Mouse (Mus musculus): ENCODE results near the gene Aplp2. TPM values are rescaled to one million over a fixed set of nuclear protein-coding genes. Genes with fewer than 3 reads are reported as not detected.

The Aplp2 gene
- total RNA-seq, 2 experiments from 2014 or later, result 117 to 209 TPM

DNA sequence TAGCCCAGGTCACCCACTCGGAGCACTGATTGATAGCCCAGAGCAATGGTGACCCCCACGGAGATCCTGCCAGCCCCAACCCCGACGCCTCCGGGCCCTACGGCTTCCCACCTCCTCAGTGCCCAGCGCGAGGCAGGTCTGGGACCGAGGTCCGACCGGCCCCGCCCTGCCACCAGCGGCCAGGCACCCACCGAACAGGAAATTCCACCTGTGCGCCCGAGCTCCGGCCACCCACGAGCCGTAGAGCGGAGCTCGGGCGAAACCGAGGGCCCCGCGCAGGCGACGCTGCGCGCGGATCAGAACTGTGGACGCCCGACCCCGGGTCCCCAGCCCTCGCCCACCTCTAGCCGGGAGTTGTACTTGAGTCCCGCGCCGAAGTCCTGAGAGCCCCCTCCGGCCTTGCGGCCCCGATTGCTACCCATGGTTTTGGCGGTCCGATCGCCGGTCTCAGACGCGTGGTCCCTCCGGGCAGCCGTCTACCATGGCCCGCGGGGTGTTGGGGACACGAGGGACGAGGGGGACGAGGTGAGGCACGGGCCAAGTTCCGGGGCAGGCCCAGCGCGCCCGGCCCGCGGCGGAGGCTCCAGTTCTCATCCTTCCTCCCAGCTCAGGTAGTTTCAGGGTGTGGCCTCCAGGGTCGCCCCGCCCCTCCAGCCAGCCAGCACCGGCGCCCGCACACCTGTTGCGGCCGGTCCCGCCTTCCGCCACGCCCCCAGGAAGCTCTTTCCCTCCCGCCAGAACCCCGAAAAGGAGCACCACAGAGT lies 80.2 kb downstream of the Aplp2 start, which contains the start of gene St14:
Gene St14, minus strand, starts transcription at position 649 of the 764 bp plus-strand sequence.
- ATAC-seq (replicated peaks; ENCODE audit: low FRiP score, poor library complexity, severe bottlenecking), result no peak

DNA sequence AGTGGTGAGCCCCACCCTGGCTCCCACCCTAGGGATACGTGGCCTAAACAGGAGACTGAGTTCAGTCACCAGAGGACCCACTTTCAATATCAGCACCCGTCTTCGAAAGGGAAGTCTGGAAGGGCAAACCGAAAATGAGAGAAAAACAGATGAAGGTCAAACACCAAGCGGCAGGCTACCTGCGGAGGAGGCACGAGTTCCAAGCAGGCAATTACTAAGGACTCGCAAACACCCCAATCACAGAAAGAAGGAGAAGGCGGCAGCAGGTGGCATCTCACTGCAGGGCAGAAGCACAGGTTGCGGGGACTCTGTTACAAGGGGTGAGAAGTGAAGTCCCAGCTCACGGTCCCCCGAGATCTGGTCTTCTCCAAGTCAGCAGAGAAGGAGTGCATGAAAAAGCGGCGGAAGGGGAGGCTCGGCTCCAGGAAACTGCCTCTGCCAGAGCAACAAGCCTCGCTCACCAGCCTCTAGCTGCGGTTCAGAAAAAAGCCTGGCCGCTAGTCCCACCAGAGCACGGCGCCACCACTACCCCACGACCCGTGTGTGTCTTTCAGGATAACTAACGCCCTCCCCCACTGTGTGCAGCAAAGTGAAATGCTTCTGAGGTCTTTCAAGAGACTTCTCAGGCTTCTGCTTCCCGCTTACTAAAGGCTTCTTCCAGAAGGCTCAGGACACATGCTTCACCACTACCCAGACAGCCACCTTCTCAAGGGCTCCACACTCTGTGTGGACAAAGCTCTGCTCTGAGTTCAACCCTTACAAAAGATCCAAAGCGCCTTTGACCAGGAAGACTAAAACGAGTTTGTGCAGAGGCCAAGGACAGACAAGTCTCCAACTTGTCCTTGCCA lies 81.0 kb downstream of the Aplp2 start:
- no peak for ATAC-seq (replicated peaks; ENCODE audit: low FRiP score, poor library complexity, severe bottlenecking)

DNA sequence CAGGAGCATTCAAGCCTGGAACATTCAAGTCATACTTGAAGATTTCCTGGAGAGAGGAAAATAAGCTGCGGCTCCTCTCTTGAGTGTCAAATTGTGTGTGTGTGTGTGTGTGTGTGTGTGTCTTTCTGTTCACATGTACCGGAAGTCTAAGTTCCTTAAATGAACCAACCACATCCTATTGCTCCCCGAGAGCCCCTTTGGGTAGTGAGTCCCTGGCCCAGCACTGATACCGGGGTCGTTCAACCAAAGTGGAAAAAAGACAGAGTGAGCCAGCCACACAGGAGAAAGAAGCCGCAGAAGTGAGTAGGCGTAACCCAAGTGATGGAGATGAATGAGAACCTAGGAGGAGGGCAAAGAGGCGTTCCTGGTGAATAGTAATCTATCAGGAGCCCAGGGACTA lies 81.7 kb downstream of the Aplp2 start:
- no peak for ATAC-seq (replicated peaks; ENCODE audit: low FRiP score, poor library complexity, severe bottlenecking)

DNA sequence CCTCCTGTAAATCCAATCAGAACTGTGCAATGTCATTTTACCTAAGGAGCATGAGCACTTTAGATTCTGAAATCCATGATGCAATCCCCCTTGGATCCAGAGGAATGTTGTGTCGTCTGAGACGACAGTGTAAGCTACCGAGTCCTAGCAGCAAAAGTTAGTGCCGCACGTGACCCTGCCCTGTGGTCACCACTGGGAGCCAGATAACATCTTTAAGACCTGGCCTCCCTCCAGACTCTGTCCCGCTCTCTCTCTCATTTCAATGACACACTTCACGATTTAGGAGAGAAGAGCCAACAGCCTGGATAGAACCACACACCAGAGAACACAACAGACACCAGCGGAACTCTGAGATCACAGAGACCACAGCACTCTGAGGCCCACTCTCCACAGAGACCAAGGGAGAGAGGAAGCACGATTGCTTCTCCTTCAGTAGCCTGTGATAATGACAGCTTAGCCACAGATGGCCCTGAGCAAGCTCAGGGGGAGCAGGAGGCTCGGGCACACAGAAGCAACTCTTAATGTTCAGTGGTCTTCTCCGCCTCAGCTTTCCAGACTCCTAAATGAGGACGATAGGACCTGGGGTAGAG lies 83.6 kb downstream of the Aplp2 start:
- no peak for ATAC-seq (replicated peaks; ENCODE audit: low FRiP score, poor library complexity, severe bottlenecking)

DNA sequence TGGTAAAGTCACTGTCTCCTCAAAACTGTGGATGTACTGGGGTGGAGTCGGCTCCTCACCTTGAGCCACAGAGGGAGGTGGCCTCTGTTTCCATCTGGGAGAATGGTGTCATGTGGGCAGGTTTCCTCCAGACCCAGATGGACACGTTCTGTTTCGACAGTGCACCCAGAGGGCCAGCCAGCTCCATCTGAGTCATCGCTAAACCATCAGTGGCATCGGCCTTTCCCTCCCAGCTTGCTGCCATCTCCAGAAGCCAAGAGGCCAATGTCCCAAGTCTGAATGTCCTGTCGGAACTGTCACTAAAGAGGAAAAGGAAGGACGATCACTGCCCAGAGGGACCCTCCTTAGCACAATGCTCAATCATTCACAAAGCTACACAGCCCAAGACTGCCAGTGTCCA lies 85.5 kb downstream of the Aplp2 start:
- ATAC-seq (replicated peaks; ENCODE audit: low FRiP score, poor library complexity, severe bottlenecking), result no peak

DNA sequence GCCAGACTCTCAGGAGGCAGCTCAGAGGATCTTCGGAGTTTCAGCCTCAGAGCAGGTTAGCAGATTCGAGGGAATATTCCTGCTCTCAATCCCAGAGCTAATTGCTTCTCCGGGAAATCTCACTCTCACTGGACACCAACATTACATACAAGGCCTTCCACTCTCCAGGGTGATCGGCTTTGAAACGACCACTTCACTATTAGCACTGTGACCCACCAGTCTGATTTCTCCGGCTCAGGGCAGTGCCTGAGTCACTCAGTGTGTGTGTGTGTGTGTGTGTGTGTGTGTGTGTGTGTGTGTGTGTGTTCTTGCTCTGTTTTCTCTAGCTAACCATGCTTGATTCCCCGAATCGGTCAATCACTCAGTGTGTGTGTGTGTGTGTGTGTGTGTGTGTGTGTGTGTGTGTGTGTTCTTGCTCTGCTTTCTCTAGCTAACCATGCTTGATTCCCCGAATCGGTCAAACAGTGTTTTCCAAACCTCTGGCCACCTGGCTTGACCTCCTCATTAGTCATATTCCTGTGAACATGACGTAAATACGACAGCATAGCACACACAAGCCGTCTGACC lies 89.1 kb downstream of the Aplp2 start:
- ATAC-seq (replicated peaks; ENCODE audit: low FRiP score, poor library complexity, severe bottlenecking), result no peak

DNA sequence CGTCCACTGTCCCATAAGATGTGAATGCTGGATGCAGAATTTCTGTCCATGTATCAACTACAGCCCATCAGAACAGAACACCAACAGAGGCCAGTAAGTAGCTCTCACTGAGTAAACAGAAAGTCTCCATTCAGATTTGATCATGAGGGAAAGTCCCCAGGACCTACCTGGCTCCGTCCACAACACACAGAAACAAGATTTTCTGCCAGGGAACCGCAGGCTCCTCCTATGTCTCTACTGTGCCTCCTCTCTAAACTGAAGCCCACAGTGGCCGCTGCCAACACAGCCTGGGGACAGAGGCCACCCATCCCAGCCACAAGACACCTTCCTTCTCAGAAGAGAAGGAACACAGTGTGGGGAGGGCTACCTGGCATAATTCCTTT lies 91.1 kb downstream of the Aplp2 start:
- no peak for ATAC-seq (replicated peaks; ENCODE audit: low FRiP score, poor library complexity, severe bottlenecking)

DNA sequence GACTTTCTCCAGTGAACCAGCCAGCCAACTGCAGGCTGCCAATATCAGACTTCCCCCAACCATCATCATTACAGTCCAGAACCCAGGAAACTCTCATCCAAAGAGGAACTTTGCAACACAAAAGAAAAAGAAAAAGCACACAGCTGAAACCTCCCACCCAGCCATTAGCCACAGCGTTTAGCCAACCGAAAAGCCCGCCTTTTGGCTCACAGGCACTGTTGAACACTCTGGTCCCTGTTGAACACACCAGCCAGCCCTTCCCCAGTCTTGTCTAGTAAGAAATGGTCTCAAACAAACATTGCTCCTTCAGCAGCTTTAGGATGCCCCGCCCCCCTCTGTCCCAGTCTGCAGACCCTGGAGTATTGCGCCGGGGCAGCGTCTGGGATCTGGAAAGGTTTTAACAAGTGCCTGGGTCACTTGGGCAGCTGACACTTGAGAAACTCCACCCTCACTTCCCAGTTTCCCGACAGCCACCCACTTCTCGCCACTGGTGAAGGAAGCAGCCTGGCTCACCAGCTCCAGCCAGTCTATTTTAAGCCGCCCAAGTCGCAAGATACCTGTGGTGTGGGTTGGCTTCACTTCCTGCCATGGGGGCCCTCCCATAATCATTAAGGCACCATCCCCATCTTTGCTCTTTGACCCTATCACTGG lies 91.6 kb downstream of the Aplp2 start:
- no peak for ATAC-seq (replicated peaks; ENCODE audit: low FRiP score, poor library complexity, severe bottlenecking)

DNA sequence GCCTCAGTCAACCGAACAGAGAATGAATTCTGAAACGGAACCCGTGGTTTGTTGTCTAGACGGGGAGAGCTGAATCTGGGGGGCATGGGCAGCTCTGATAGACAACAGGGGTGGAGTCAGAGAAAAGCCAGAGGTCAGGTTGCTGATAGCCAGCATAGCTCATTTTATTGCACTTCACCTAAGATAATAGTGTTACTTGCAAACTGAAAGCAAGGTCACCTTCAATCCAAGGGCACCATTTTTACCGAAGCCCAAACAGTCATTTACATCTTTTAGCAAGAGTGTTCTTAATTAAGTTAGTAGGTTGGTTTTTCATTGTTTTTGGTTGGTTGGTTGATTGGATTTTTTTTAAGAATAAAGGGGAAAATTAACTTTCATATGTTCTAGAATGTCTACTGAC lies 92.2 kb downstream of the Aplp2 start:
- ATAC-seq (replicated peaks; ENCODE audit: low FRiP score, poor library complexity, severe bottlenecking), result no peak

DNA sequence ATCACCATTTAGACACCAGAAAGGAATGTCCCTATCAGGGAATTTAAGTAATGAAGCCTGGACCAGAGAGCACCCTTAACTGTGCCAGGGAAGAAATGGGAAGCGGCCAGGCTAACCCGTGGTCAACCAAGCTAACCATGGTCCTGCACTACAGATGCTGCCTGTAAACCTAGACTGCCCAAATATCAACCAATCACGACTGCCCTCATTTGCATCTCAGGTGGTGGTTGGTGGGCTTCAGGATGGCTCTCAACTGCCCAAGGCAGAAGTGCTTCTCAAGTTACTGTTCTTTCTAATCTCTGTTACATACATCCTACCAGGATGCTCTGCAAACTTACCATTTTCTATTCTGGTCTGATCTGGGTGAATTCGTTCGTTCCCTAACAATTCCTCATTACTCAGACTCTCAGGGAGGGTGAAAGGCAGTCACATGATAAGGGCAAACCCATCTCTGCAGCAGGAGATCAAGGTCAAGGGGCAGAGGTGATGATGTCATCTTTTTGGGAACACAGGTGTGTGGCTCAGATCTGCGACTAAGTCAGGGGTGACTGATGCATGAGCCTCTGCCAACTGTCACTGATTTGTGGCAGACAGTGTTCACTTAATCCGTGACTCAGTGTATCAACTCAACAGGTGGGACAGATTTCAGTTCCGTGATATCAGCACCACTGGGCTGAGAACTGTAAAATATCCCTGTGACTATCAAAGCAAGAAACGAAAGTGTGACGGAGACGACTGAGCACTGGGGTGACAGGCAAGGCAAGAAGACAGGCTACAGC lies 92.9 kb downstream of the Aplp2 start:
- no peak for ATAC-seq (replicated peaks; ENCODE audit: low FRiP score, poor library complexity, severe bottlenecking)

DNA sequence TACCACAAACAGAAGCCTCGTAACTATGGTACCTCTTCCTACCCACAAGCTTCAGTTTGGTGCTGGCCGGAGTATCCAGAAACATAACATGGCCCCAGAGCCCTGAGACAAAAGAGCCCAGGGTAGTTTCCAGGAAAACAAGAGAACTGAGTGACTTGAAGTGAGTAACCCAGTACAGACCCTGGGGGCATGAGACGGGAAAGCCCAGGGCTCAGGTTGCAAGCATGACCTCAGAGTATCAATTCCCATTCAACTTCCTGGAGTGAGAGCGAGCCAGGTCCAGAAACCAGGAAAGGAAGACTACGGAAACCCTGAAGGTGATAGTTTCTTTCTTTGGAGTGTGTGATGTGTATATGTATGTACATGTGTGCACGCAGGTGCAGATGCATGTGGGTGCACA lies 94.1 kb downstream of the Aplp2 start:
- no peak for ATAC-seq (replicated peaks; ENCODE audit: low FRiP score, poor library complexity, severe bottlenecking)

DNA sequence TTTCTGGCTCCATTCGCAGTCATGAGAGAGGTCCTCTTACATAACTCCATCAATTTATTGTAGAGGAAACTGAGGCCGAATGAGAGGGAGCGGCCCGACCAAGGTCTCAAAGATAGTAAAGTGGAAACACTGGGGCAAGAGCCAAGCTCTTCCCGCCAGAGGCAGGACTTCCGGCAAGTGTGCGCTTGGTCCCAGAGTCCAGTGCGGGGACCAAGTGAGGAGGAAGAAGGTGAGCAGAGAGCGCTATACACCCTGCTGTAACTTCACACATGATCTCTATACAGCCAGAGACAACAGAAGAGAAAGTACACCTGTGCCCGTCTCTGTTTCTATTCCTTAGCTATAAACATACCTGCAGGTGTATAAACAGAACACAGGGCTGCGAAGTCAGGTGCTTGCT lies 94.5 kb downstream of the Aplp2 start:
- no peak for ATAC-seq (replicated peaks; ENCODE audit: low FRiP score, poor library complexity, severe bottlenecking)

DNA sequence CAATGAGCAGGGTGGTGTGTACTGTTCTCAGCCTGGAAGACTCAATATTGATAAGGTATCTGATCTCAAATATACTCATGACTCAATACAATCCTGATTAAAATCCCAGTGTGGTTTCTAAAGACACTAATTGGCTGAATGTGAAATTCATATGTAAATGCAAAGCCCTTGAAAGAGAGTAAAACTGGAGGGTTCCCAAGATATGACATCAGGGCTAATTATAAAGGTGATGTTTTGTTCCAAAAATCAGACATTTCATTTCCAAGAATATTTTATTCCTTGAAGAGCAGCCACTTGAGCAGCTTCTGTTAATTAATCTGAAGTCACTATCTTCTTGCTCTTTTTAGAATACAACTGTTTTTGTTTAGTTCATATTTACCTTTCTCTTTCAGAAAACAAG lies 96.0 kb downstream of the Aplp2 start:
- no peak for ATAC-seq (replicated peaks; ENCODE audit: low FRiP score, poor library complexity, severe bottlenecking)

DNA sequence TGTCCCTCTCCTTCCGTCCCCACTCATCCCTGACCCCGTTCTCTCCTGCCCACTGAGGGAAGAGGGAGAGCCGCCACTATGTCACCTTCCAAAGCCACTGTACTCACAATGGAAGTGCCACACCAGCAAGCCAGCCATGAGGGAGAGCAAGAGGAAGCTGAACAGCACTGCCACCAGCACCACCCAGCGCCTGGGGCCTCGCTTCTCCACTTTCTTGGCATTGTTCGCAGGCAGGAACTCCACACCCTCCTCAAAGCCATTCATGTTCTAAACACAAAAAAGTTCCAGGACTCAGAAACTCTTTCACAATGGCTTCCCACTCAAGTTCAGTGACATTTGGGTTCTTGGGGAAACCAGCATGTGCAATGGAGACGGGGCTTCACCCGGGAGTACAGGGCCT lies 103.2 kb downstream of the Aplp2 start:
- ATAC-seq (replicated peaks; ENCODE audit: low FRiP score, poor library complexity, severe bottlenecking), result no peak

Other genes starting within 250 kb of the Aplp2 start
- 49.5 and 62.1 TPM in 2 replicates for gene Zbtb44, start 181.2 kb downstream of the Aplp2 start, total RNA-seq (2015; ENCODE audit: low replicate concordance)
- 59.5 and 60.2 TPM in 2 replicates for gene Zbtb44, start 181.2 kb downstream of the Aplp2 start, total RNA-seq (2017; ENCODE audit: low replicate concordance)
- not detected in 2 replicates for gene St14, start 80.0 kb downstream of the Aplp2 start, total RNA-seq (2015; ENCODE audit: low replicate concordance)
- 0.84 and 3.4 TPM in 2 replicates for gene St14, start 80.0 kb downstream of the Aplp2 start, total RNA-seq (2017; ENCODE audit: low replicate concordance)
- 4.2 and 9.2 TPM in 2 replicates for gene Prdm10, start 68.7 kb upstream of the Aplp2 start, total RNA-seq (2015; ENCODE audit: low replicate concordance)
- 7.1 and 17.3 TPM in 2 replicates for gene Prdm10, start 68.7 kb upstream of the Aplp2 start, total RNA-seq (2017; ENCODE audit: low replicate concordance)
- 8.3 and 9.0 TPM in 2 replicates for gene Nfrkb, start 174.4 kb upstream of the Aplp2 start, total RNA-seq (2015; ENCODE audit: low replicate concordance)
- gene Nfrkb, start 174.4 kb upstream of the Aplp2 start, total RNA-seq (2017; ENCODE audit: low replicate concordance), result 10.3 and 14.1 TPM in 2 replicates